ENCODE assay signal across 14 mouse cellular contexts in the genomic region with DNA sequence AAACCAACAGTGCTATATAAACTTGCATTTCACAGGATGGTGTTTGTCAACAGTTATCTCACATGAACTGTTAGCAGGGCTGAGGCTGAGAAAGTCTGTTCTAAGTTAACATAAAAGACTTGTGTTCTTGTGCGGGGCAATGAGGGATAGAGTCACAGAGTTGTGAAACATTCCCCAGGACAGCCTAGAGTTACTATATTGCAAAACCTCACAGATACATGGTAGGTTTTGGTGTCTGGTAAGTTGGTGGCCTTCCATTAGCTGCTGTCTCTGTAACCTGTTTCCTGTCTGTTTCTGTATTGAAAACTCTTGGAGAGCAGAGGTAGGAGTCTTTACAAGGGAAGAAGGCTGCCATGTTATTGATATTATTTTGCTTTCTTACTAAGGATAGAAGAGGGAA.
"Had no signal": no experiment of that assay in that cellular context is flagged by ENCODE, and none has a peak within 500 bp of the region (broad histone marks: within the 10 kb centered on the region; RNA-seq: fewer than 3 reads in every experiment).

No protein-coding gene starts in this region.

- ATAC-seq: midbrain, embryonic 16.5 days had no signal

- DNase-seq: lung, adult 18-20 months; lung, embryonic 14.5 days; lung, postnatal 10 days; lung, postnatal 4 days; midbrain, embryonic 14.5 days; retina, postnatal 1 day; right cerebral cortex, adult 18-20 months; right cerebral cortex, postnatal 25 days; right cerebral cortex, postnatal 4 days; spleen, adult 18-20 months; thymus, adult 18-20 months; thymus, postnatal 14 days; thymus, postnatal 36 days had no signal
